Mouse (Mus musculus): ENCODE results near the gene Olfr1508. TPM values are rescaled to one million over a fixed set of nuclear protein-coding genes. Genes with fewer than 3 reads are reported as not detected.

Olfr1508 gene
- not detected for polyA plus RNA-seq (2014; fragmentation: Illumina TruSeq; extraction: RNeasy Lipid Tissue Mini Kit (QIAGEN cat#74804); ENCODE audit: low read depth, low replicate concordance)

GRCm38 (mm10) chr14:52467395-52467794 is at the start of gene Olfr1508:
Olfr1508 (minus strand) TSS chr14:52467495.

GRCm38 (mm10) chr14:52495516-52495915 is 28.2 kb upstream of the Olfr1508 start, which contains the start of gene Olfr1507:
Olfr1507 (minus strand) TSS chr14:52495749.

GRCm38 (mm10) chr14:52442690-52443089 is 24.6 kb downstream of the Olfr1508 start, which contains the start of gene Olfr1509:
Olfr1509 (plus strand) TSS chr14:52442990.

GRCm38 (mm10) chr14:52414273-52414672 is 53.0 kb downstream of the Olfr1508 start, which contains the start of gene Olfr1510:
Olfr1510 (minus strand) TSS chr14:52414373.

Other genes starting within 250 kb of the Olfr1508 start
- 73.2 TPM for gene Chd8, start 209.7 kb downstream of the Olfr1508 start, polyA plus RNA-seq (2014; fragmentation: Illumina TruSeq; extraction: RNeasy Lipid Tissue Mini Kit (QIAGEN cat#74804); ENCODE audit: low read depth, low replicate concordance)
- 40.6 TPM for gene Tox4, start 188.3 kb downstream of the Olfr1508 start, polyA plus RNA-seq (2014; fragmentation: Illumina TruSeq; extraction: RNeasy Lipid Tissue Mini Kit (QIAGEN cat#74804); ENCODE audit: low read depth, low replicate concordance)
- 14.8 TPM for gene Rab2b, start 187.9 kb downstream of the Olfr1508 start, polyA plus RNA-seq (2014; fragmentation: Illumina TruSeq; extraction: RNeasy Lipid Tissue Mini Kit (QIAGEN cat#74804); ENCODE audit: low read depth, low replicate concordance)
- gene Mettl3, start 162.4 kb downstream of the Olfr1508 start, polyA plus RNA-seq (2014; fragmentation: Illumina TruSeq; extraction: RNeasy Lipid Tissue Mini Kit (QIAGEN cat#74804); ENCODE audit: low read depth, low replicate concordance) = 53.9 TPM
- 1.3 TPM for gene Sall2, start 138.7 kb downstream of the Olfr1508 start, polyA plus RNA-seq (2014; fragmentation: Illumina TruSeq; extraction: RNeasy Lipid Tissue Mini Kit (QIAGEN cat#74804); ENCODE audit: low read depth, low replicate concordance)
- gene Olfr1513, start 111.1 kb downstream of the Olfr1508 start, polyA plus RNA-seq (2014; fragmentation: Illumina TruSeq; extraction: RNeasy Lipid Tissue Mini Kit (QIAGEN cat#74804); ENCODE audit: low read depth, low replicate concordance) = not detected
- gene Olfr1512, start 88.3 kb downstream of the Olfr1508 start, polyA plus RNA-seq (2014; fragmentation: Illumina TruSeq; extraction: RNeasy Lipid Tissue Mini Kit (QIAGEN cat#74804); ENCODE audit: low read depth, low replicate concordance) = not detected
- gene Olfr1511, start 70.1 kb downstream of the Olfr1508 start, polyA plus RNA-seq (2014; fragmentation: Illumina TruSeq; extraction: RNeasy Lipid Tissue Mini Kit (QIAGEN cat#74804); ENCODE audit: low read depth, low replicate concordance) = not detected
- not detected for gene Olfr1510, start 53.1 kb downstream of the Olfr1508 start, polyA plus RNA-seq (2014; fragmentation: Illumina TruSeq; extraction: RNeasy Lipid Tissue Mini Kit (QIAGEN cat#74804); ENCODE audit: low read depth, low replicate concordance)
- gene Olfr1509, start 24.5 kb downstream of the Olfr1508 start, polyA plus RNA-seq (2014; fragmentation: Illumina TruSeq; extraction: RNeasy Lipid Tissue Mini Kit (QIAGEN cat#74804); ENCODE audit: low read depth, low replicate concordance) = not detected
- gene Olfr1507, start 28.3 kb upstream of the Olfr1508 start, polyA plus RNA-seq (2014; fragmentation: Illumina TruSeq; extraction: RNeasy Lipid Tissue Mini Kit (QIAGEN cat#74804); ENCODE audit: low read depth, low replicate concordance) = not detected